In genomic region chr17:24935666-24936065, GRCm38 (mm10) we compare ENCODE assay signal across 8 mouse cellular contexts. TPM values are rescaled to one million over a fixed set of nuclear protein-coding genes. Genes with fewer than 3 reads are reported as not detected.
DNase-seq lines count a peak whose midpoint lies in the region; ATAC-seq and TF ChIP-seq lines count a peak whose summit lies in the region.

No protein-coding gene starts in this region.

- no peak overlapping the region for H3K27ac ChIP-seq in liver, adult 2 months (replicated peaks; ENCODE audit: insufficient read depth, low read depth, low read length)
- H3K27ac ChIP-seq in embryonic facial prominence, embryonic 14.5 days (replicated peaks; ENCODE audit: low read depth, low read length), result no peak overlapping the region
- H3K27ac ChIP-seq in intestine, embryonic 16.5 days (ENCODE audit: low read length), result no peak overlapping the region
- H3K27ac ChIP-seq in neural tube, embryonic 13.5 days (replicated peaks), result no peak overlapping the region; the same call in 1 of the 2 replicates

- ATAC-seq in embryonic facial prominence, embryonic 14.5 days (ENCODE audit: low read depth), result no peak
- no peak for ATAC-seq in intestine, embryonic 16.5 days
- ATAC-seq in neural tube, embryonic 13.5 days (ENCODE audit: low read depth), result no peak

- peak overlapping the region; percentile 88 for H3K4me2 ChIP-seq in embryonic facial prominence, embryonic 14.5 days (ENCODE audit: low read depth, low read length)
- peak overlapping the region; percentile 68 for H3K4me2 ChIP-seq in intestine, embryonic 16.5 days (ENCODE audit: low read depth, low read length)
- H3K4me2 ChIP-seq in neural tube, embryonic 13.5 days, result peak overlapping the region; percentile 93

- no peak for DNase-seq in liver, adult 2 months (ENCODE audit: extremely low read depth, low read depth, low spot score)
- DNase-seq in liver, result no peak
- DNase-seq in embryonic facial prominence, embryonic 14.5 days (ENCODE audit: low spot score), result no peak
- no peak for DNase-seq in left cerebral cortex, postnatal 10 days (ENCODE audit: extremely low spot score in 1 of 2, low spot score in 2 of 2)
- no peak for DNase-seq in layer of hippocampus, postnatal 10 days (ENCODE audit: low spot score in 2 of 2)
- no peak for DNase-seq in layer of hippocampus, adult 11-12 months (ENCODE audit: low spot score)

- H3K79me2 ChIP-seq in liver, adult 2 months (ENCODE audit: control insufficient read depth, insufficient read depth, low read length), result peaks cover 19% of the 10 kb centered on the region

- H3K27me3 ChIP-seq in liver, adult 2 months (ENCODE audit: control insufficient read depth, insufficient read depth, low read length), result no peaks in the 10 kb centered on the region
- no peaks in the 10 kb centered on the region for H3K27me3 ChIP-seq in embryonic facial prominence, embryonic 14.5 days (replicated peaks; ENCODE audit: control insufficient read depth, insufficient read depth, low read length)
- no peaks in the 10 kb centered on the region for H3K27me3 ChIP-seq in intestine, embryonic 16.5 days (replicated peaks; ENCODE audit: control insufficient read depth, insufficient read depth, low read length)
- H3K27me3 ChIP-seq in neural tube, embryonic 13.5 days, result no peaks in the 10 kb centered on the region

- H3K9ac ChIP-seq in liver, adult 2 months (ENCODE audit: low read depth, low read length), result peak overlapping the region; percentile 36; the same call in 1 of the 2 replicates
- H3K9ac ChIP-seq in embryonic facial prominence, embryonic 14.5 days (ENCODE audit: low read depth, low read length), result peak overlapping the region; percentile 93
- H3K9ac ChIP-seq in intestine, embryonic 16.5 days (ENCODE audit: low read depth, low read length), result peak overlapping the region; percentile 89
- H3K9ac ChIP-seq in neural tube, embryonic 13.5 days, result peak overlapping the region; percentile 98

- no peak for TF ChIP-seq CTCF in liver, adult 2 months (IDR thresholded peaks at IDR 0.05; ENCODE audit: low read depth, low read length)

- peaks cover 6% of the 10 kb centered on the region for H3K4me1 ChIP-seq in liver, adult 2 months (ENCODE audit: control insufficient read depth, insufficient read depth, low read length)
- H3K4me1 ChIP-seq in embryonic facial prominence, embryonic 14.5 days (ENCODE audit: control insufficient read depth, insufficient read depth, low read length), result peaks cover 8% of the 10 kb centered on the region; the same call in 1 of the 2 replicates
- H3K4me1 ChIP-seq in intestine, embryonic 16.5 days (ENCODE audit: control insufficient read depth, insufficient read depth, low read length), result peaks cover 15% of the 10 kb centered on the region
- H3K4me1 ChIP-seq in neural tube, embryonic 13.5 days (replicated peaks), result peaks cover 34% of the 10 kb centered on the region

- intact Hi-C loops in left cerebral cortex, postnatal 10 days (cut with DNase I), result no loop called here

- no peak for TF ChIP-seq POLR2A in liver, adult 2 months (IDR thresholded peaks at IDR 0.05; ENCODE audit: extremely low read depth, insufficient read depth, low read length)

- H3K36me3 ChIP-seq in liver, adult 2 months (ENCODE audit: control insufficient read depth, insufficient read depth, low read length), result no peaks in the 10 kb centered on the region
- peaks cover 23% of the 10 kb centered on the region; the same call in 1 of the 2 replicates for H3K36me3 ChIP-seq in embryonic facial prominence, embryonic 14.5 days (ENCODE audit: control insufficient read depth, insufficient read depth, low read length)
- H3K36me3 ChIP-seq in intestine, embryonic 16.5 days (ENCODE audit: control insufficient read depth, insufficient read depth, low read length), result no peaks in the 10 kb centered on the region
- peaks cover 20% of the 10 kb centered on the region for H3K36me3 ChIP-seq in neural tube, embryonic 13.5 days

- H3K4me3 ChIP-seq in liver, adult 2 months (ENCODE audit: insufficient read depth, low read depth, low read length), result no peak overlapping the region
- H3K4me3 ChIP-seq in embryonic facial prominence, embryonic 14.5 days (ENCODE audit: low read depth, low read length), result peak overlapping the region; percentile 96
- peak overlapping the region; percentile 74 for H3K4me3 ChIP-seq in intestine, embryonic 16.5 days (ENCODE audit: low read length)
- H3K4me3 ChIP-seq in neural tube, embryonic 13.5 days, result peak overlapping the region; percentile 80

- no peaks in the 10 kb centered on the region for H3K9me3 ChIP-seq in embryonic facial prominence, embryonic 14.5 days (ENCODE audit: control insufficient read depth, low read length)
- H3K9me3 ChIP-seq in intestine, embryonic 16.5 days (ENCODE audit: control insufficient read depth, low read length), result no peaks in the 10 kb centered on the region
- no peaks in the 10 kb centered on the region for H3K9me3 ChIP-seq in neural tube, embryonic 13.5 days

RNA-seq across cellular contexts. Expression of gene Mapk8ip3, which starts 1.1 kb away (rescaled TPM):
- 11.7 and 16.1 TPM in 2 replicates for total RNA-seq in liver, adult 2 months (2014; rRNA removed)
- polyA plus RNA-seq in liver, adult 2 months (2012; rRNA removed), result 23.2 and 51.4 TPM in 2 replicates
- polyA plus RNA-seq in embryonic facial prominence, embryonic 14.5 days (2014; fragmentation: Nextera tagmentation; extraction: Ambion mirVana), result 34.6 and 37.4 TPM in 2 replicates
- 20.2 and 21.8 TPM in 2 replicates for polyA plus RNA-seq in intestine, embryonic 16.5 days (2015; fragmentation: Nextera tagmentation; extraction: Ambion mirVana)
- 82.2 and 85.8 TPM in 2 replicates for polyA plus RNA-seq in neural tube, embryonic 13.5 days (2015; fragmentation: Nextera tagmentation; extraction: Ambion mirVana)
- total RNA-seq in left cerebral cortex, postnatal 10 days (2021), result 100 to 1,000 TPM; 288 to 297 TPM
- 100 to 1,000 TPM; 276 to 287 TPM for total RNA-seq in layer of hippocampus, postnatal 10 days (2021)

RNA-seq across cellular contexts. Expression of gene Jpt2, which starts 24.8 kb away (rescaled TPM):
- 29.0 and 34.3 TPM in 2 replicates for total RNA-seq in liver, adult 2 months (2014; rRNA removed)
- 12.1 and 12.2 TPM in 2 replicates for polyA plus RNA-seq in liver, adult 2 months (2012; rRNA removed)
- polyA plus RNA-seq in embryonic facial prominence, embryonic 14.5 days (2014; fragmentation: Nextera tagmentation; extraction: Ambion mirVana), result 83.6 and 95.6 TPM in 2 replicates
- polyA plus RNA-seq in intestine, embryonic 16.5 days (2015; fragmentation: Nextera tagmentation; extraction: Ambion mirVana), result 146 and 163 TPM in 2 replicates
- 100 and 110 TPM in 2 replicates for polyA plus RNA-seq in neural tube, embryonic 13.5 days (2015; fragmentation: Nextera tagmentation; extraction: Ambion mirVana)
- 10 to 100 TPM; 11.9 to 13.1 TPM for total RNA-seq in left cerebral cortex, postnatal 10 days (2021)
- 10 to 100 TPM; 13.0 to 14.1 TPM for total RNA-seq in layer of hippocampus, postnatal 10 days (2021)

RNA-seq across cellular contexts. Expression of gene Nme3, which starts 39.4 kb away (rescaled TPM):
- total RNA-seq in liver, adult 2 months (2014; rRNA removed), result 46.6 and 49.1 TPM in 2 replicates
- 69.7 and 72.3 TPM in 2 replicates for polyA plus RNA-seq in liver, adult 2 months (2012; rRNA removed)
- 37.5 and 46.1 TPM in 2 replicates for polyA plus RNA-seq in embryonic facial prominence, embryonic 14.5 days (2014; fragmentation: Nextera tagmentation; extraction: Ambion mirVana)
- 76.8 and 77.1 TPM in 2 replicates for polyA plus RNA-seq in intestine, embryonic 16.5 days (2015; fragmentation: Nextera tagmentation; extraction: Ambion mirVana)
- polyA plus RNA-seq in neural tube, embryonic 13.5 days (2015; fragmentation: Nextera tagmentation; extraction: Ambion mirVana), result 86.0 and 89.0 TPM in 2 replicates
- total RNA-seq in left cerebral cortex, postnatal 10 days (2021), result 10 to 100 TPM; 42.2 to 43.5 TPM
- total RNA-seq in layer of hippocampus, postnatal 10 days (2021), result 10 to 100 TPM; 40.8 to 44.2 TPM

RNA-seq across cellular contexts. Expression of gene Mrps34, which starts 40.8 kb away (rescaled TPM):
- total RNA-seq in liver, adult 2 months (2014; rRNA removed), result 47.5 and 53.7 TPM in 2 replicates
- 124 and 149 TPM in 2 replicates for polyA plus RNA-seq in liver, adult 2 months (2012; rRNA removed)
- 78.5 and 78.7 TPM in 2 replicates for polyA plus RNA-seq in embryonic facial prominence, embryonic 14.5 days (2014; fragmentation: Nextera tagmentation; extraction: Ambion mirVana)
- 121 and 129 TPM in 2 replicates for polyA plus RNA-seq in intestine, embryonic 16.5 days (2015; fragmentation: Nextera tagmentation; extraction: Ambion mirVana)
- 71.1 and 85.7 TPM in 2 replicates for polyA plus RNA-seq in neural tube, embryonic 13.5 days (2015; fragmentation: Nextera tagmentation; extraction: Ambion mirVana)
- total RNA-seq in left cerebral cortex, postnatal 10 days (2021), result 10 to 100 TPM; 58.4 to 64.8 TPM
- total RNA-seq in layer of hippocampus, postnatal 10 days (2021), result 10 to 100 TPM; 74.1 to 77.8 TPM

RNA-seq across cellular contexts. Expression of gene Eme2, which starts 40.8 kb away (rescaled TPM):
- 19.5 and 20.5 TPM in 2 replicates for total RNA-seq in liver, adult 2 months (2014; rRNA removed)
- polyA plus RNA-seq in liver, adult 2 months (2012; rRNA removed), result 21.0 and 31.2 TPM in 2 replicates
- polyA plus RNA-seq in embryonic facial prominence, embryonic 14.5 days (2014; fragmentation: Nextera tagmentation; extraction: Ambion mirVana), result 23.0 and 24.9 TPM in 2 replicates
- polyA plus RNA-seq in intestine, embryonic 16.5 days (2015; fragmentation: Nextera tagmentation; extraction: Ambion mirVana), result 28.3 and 33.0 TPM in 2 replicates
- 32.7 and 36.3 TPM in 2 replicates for polyA plus RNA-seq in neural tube, embryonic 13.5 days (2015; fragmentation: Nextera tagmentation; extraction: Ambion mirVana)
- total RNA-seq in left cerebral cortex, postnatal 10 days (2021), result 10 to 100 TPM; 53.9 to 56.6 TPM
- 10 to 100 TPM; 61.6 to 62.1 TPM for total RNA-seq in layer of hippocampus, postnatal 10 days (2021)

Comparison
In these comparisons a context has a peak if more than half of its experiments do, and no peak if none do; other contexts are left out.
1. H3K9ac ChIP-seq: peak in every context shown above with its lines; median percentile 98 in neural tube, embryonic 13.5 days; 93 in embryonic facial prominence, embryonic 14.5 days; 89 in intestine, embryonic 16.5 days; 36 in liver, adult 2 months.